Mouse (Mus musculus): ENCODE measurements around the gene Aldh8a1.

- no peak for TF ChIP-seq CTCF (IDR thresholded peaks at IDR 0.05; ENCODE audit: extremely low read depth, insufficient read length, insufficient replicate concordance, low read depth, low read length)
- no peak for TF ChIP-seq POLR2A (IDR thresholded peaks at IDR 0.05; ENCODE audit: low read depth, low read length)
These were observed 12.1 kb upstream of the Aldh8a1 start for GRCm38 (mm10) chr10:21364946-21365345.

All from small intestine, adult 2 months (tissue).